Mouse (Mus musculus): Measurements from ENCODE around the gene Tgif1. TPM values are rescaled to one million over a fixed set of nuclear protein-coding genes. Genes with fewer than 3 reads are reported as not detected.
"Not testable (repeated sequence)": the region's sequence is repeated elsewhere in the genome, so short reads cannot be mapped to it uniquely, and the experiment has no call there.

Tgif1 gene
- polyA plus RNA-seq, 1 experiment from 2014 or later, result 35.6 TPM

DNA sequence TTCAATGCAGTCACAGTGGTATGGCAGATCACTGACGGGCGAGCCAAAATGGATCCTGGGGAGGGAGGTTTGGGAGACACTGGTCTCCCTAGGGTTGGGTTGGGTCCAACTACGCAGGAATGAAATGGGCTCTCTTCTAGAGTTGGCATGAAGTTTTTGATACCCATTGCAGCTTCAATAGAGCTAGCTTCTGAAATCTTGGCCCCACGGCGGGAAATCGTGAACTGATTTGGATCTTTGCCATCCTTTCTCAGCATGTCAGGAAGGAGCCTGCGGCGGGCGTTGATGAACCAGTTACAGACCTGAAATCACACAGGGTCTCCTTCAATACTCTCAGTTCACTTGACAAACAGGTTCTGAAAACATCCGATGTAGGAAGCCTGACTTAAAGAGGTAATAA is 8.4 kb downstream of the Tgif1 start:
- TF ChIP-seq CTCF (IDR thresholded peaks at IDR 0.05; ENCODE audit: low read depth), result no peak
- no peak for TF ChIP-seq EP300 (optimal IDR thresholded peaks at IDR 0.05)
- WGBS, result 40% methylated on average over 10 of the region's 10 CpGs
- no peak overlapping the region for H3K4me3 ChIP-seq (ENCODE audit: low read depth, low read length)
- no peak for ATAC-seq (ENCODE audit: low FRiP score, low TSS enrichment)
- H3K4me1 ChIP-seq (replicated peaks; ENCODE audit: control insufficient read depth, insufficient read depth), result peaks cover 4% of the 10 kb centered on the region
- H3K9ac ChIP-seq (ENCODE audit: low read length), result no peak overlapping the region
- no peaks in the 10 kb centered on the region for H3K9me3 ChIP-seq (ENCODE audit: control insufficient read depth, low read length)
- H3K27ac ChIP-seq (replicated peaks), result peak overlapping the region; percentile 81
- H3K27me3 ChIP-seq (ENCODE audit: control insufficient read depth, insufficient read depth, low read length), result no peaks in the 10 kb centered on the region
- peaks cover 16% of the 10 kb centered on the region; the same call in 1 of the 2 replicates for H3K36me3 ChIP-seq (ENCODE audit: control insufficient read depth, insufficient read depth, low read length)
- no peak for DNase-seq (ENCODE audit: low spot score)
- 0 out of 2 replicates have a peak overlapping the region, but pooled peaks have one; percentile 8 for H3K4me2 ChIP-seq (replicated peaks; ENCODE audit: low read depth)

GRCm38 (mm10) chr17:70843252-70843651 is 10.1 kb downstream of the Tgif1 start:
- H3K27ac ChIP-seq (replicated peaks), result peak overlapping the region; percentile 58; the same call in 1 of the 2 replicates
- no peak overlapping the region for H3K9ac ChIP-seq (ENCODE audit: low read length)
- DNase-seq (ENCODE audit: low spot score), result no peak
- peaks cover 16% of the 10 kb centered on the region; the same call in 1 of the 2 replicates for H3K36me3 ChIP-seq (ENCODE audit: control insufficient read depth, insufficient read depth, low read length)
- no peak for TF ChIP-seq CTCF (IDR thresholded peaks at IDR 0.05; ENCODE audit: low read depth)
- TF ChIP-seq EP300 (optimal IDR thresholded peaks at IDR 0.05), result no peak
- H3K4me2 ChIP-seq (replicated peaks; ENCODE audit: low read depth), result no peak overlapping the region
- H3K9me3 ChIP-seq (ENCODE audit: control insufficient read depth, low read length), result no peaks in the 10 kb centered on the region
- ATAC-seq (ENCODE audit: low FRiP score, low TSS enrichment), result no peak
- 54% methylated on average over 4 of the region's 4 CpGs for WGBS
- H3K27me3 ChIP-seq (ENCODE audit: control insufficient read depth, insufficient read depth, low read length), result no peaks in the 10 kb centered on the region
- H3K4me1 ChIP-seq (replicated peaks; ENCODE audit: control insufficient read depth, insufficient read depth), result peaks cover 4% of the 10 kb centered on the region
- H3K4me3 ChIP-seq (ENCODE audit: low read depth, low read length), result no peak overlapping the region

DNA sequence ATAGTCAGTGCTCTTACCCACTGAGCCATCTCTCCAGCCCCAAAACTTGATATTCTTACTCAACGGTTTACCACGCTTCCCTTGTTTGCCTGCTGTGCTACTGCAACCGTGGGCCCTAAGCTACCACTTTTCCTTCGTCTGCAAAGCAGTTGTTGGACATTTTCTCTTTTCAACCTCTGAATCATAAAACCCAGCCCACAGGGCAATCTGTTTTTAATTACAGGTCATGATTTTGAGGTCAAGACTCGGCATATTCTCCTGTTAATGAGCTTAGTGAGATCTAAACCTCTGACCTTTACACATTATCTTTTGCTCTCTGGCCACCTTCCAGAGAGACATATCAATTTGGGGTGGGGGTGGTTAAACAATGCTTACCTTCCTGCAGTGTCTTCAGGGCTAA is 14.8 kb downstream of the Tgif1 start:
- no peaks in the 10 kb centered on the region for H3K27me3 ChIP-seq (ENCODE audit: control insufficient read depth, insufficient read depth, low read length)
- no peak overlapping the region for H3K4me2 ChIP-seq (replicated peaks; ENCODE audit: low read depth)
- H3K36me3 ChIP-seq (ENCODE audit: control insufficient read depth, insufficient read depth, low read length), result peaks cover 5% of the 10 kb centered on the region; the same call in 1 of the 2 replicates
- ATAC-seq (ENCODE audit: low FRiP score, low TSS enrichment), result no peak
- H3K27ac ChIP-seq (replicated peaks), result no peak overlapping the region
- no peak overlapping the region for H3K4me3 ChIP-seq (ENCODE audit: low read depth, low read length)
- no peak for DNase-seq (ENCODE audit: low spot score)
- peaks cover 3% of the 10 kb centered on the region; the same call in 1 of the 2 replicates for H3K4me1 ChIP-seq (replicated peaks; ENCODE audit: control insufficient read depth, insufficient read depth)
- H3K9ac ChIP-seq (ENCODE audit: low read length), result no peak overlapping the region
- TF ChIP-seq EP300 (optimal IDR thresholded peaks at IDR 0.05) (no peak), CTCF (IDR thresholded peaks at IDR 0.05; ENCODE audit: low read depth) (no peak)
- H3K9me3 ChIP-seq (ENCODE audit: control insufficient read depth, low read length), result no peaks in the 10 kb centered on the region
- WGBS, result 75% methylated on average over 5 of the region's 5 CpGs

GRCm38 (mm10) chr17:70838031-70838430 is 15.3 kb downstream of the Tgif1 start:
- H3K4me2 ChIP-seq (replicated peaks; ENCODE audit: low read depth), result no peak overlapping the region
- 61% methylated on average over 7 of the region's 7 CpGs for WGBS
- H3K4me1 ChIP-seq (replicated peaks; ENCODE audit: control insufficient read depth, insufficient read depth), result peaks cover 3% of the 10 kb centered on the region; the same call in 1 of the 2 replicates
- 0 out of 2 replicates have a peak overlapping the region, but pooled peaks have one; percentile 6 for H3K27ac ChIP-seq (replicated peaks)
- H3K9me3 ChIP-seq (ENCODE audit: control insufficient read depth, low read length), result no peaks in the 10 kb centered on the region
- no peak for DNase-seq (ENCODE audit: low spot score)
- no peaks in the 10 kb centered on the region for H3K27me3 ChIP-seq (ENCODE audit: control insufficient read depth, insufficient read depth, low read length)
- H3K4me3 ChIP-seq (ENCODE audit: low read depth, low read length), result no peak overlapping the region
- 0 out of 2 replicates have a peak, but pooled peaks cover 1% of the 10 kb centered on the region for H3K36me3 ChIP-seq (ENCODE audit: control insufficient read depth, insufficient read depth, low read length)
- no peak overlapping the region for H3K9ac ChIP-seq (ENCODE audit: low read length)
- no peak for ATAC-seq (ENCODE audit: low FRiP score, low TSS enrichment)
- no peak for TF ChIP-seq EP300 (optimal IDR thresholded peaks at IDR 0.05)
- no peak for TF ChIP-seq CTCF (IDR thresholded peaks at IDR 0.05; ENCODE audit: low read depth)

DNA sequence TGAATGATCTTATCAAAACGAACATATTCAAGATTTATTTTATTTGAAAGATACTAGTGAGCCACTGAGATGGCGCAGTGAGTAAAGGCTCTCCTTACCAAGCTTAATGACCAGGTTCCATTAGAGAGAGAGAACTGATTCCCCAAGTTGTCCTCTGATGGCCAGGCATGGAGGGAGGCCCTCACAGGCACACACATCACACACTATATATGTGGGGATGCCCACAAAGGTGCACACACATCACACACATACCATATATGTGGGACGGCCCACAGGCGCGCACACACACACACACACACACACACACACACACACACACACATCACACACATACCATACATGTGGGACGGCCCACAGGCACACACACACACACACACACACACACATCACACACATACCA is 15.9 kb downstream of the Tgif1 start:
- not testable (repeated sequence) for H3K4me2 ChIP-seq (replicated peaks; ENCODE audit: low read depth); H3K9ac ChIP-seq (ENCODE audit: low read length); H3K9me3 ChIP-seq (ENCODE audit: control insufficient read depth, low read length); H3K4me1 ChIP-seq (replicated peaks; ENCODE audit: control insufficient read depth, insufficient read depth); DNase-seq (ENCODE audit: low spot score); ATAC-seq (ENCODE audit: low FRiP score, low TSS enrichment); H3K27ac ChIP-seq (replicated peaks); H3K4me3 ChIP-seq (ENCODE audit: low read depth, low read length); H3K27me3 ChIP-seq (ENCODE audit: control insufficient read depth, insufficient read depth, low read length); H3K36me3 ChIP-seq (ENCODE audit: control insufficient read depth, insufficient read depth, low read length)
- WGBS, result 80% methylated on average over 5 of the region's 6 CpGs

GRCm38 (mm10) chr17:70836820-70837219 is 16.5 kb downstream of the Tgif1 start:
- WGBS, result 48% methylated on average over 7 of the region's 7 CpGs
- H3K27me3 ChIP-seq (ENCODE audit: control insufficient read depth, insufficient read depth, low read length), result no peaks in the 10 kb centered on the region
- peak; percentile 62 for DNase-seq (ENCODE audit: low spot score)
- no peaks in the 10 kb centered on the region for H3K9me3 ChIP-seq (ENCODE audit: control insufficient read depth, low read length)
- H3K9ac ChIP-seq (ENCODE audit: low read length), result no peak overlapping the region
- H3K27ac ChIP-seq (replicated peaks), result 0 out of 2 replicates have a peak overlapping the region, but pooled peaks have one; percentile 45
- H3K4me2 ChIP-seq (replicated peaks; ENCODE audit: low read depth), result no peak overlapping the region
- ATAC-seq (ENCODE audit: low FRiP score, low TSS enrichment), result peak; percentile 90
- TF ChIP-seq EP300 (optimal IDR thresholded peaks at IDR 0.05), result no peak
- no peak for TF ChIP-seq CTCF (IDR thresholded peaks at IDR 0.05; ENCODE audit: low read depth)
- no peaks in the 10 kb centered on the region for H3K36me3 ChIP-seq (ENCODE audit: control insufficient read depth, insufficient read depth, low read length)
- peaks cover 3% of the 10 kb centered on the region; the same call in 1 of the 2 replicates for H3K4me1 ChIP-seq (replicated peaks; ENCODE audit: control insufficient read depth, insufficient read depth)
- H3K4me3 ChIP-seq (ENCODE audit: low read depth, low read length), result no peak overlapping the region

Measured in stomach, postnatal 0 days (tissue).